Mouse (Mus musculus) midbrain, embryonic 12.5 days (tissue): ENCODE measurements around the gene Trmt61a. TPM values are rescaled to one million over a fixed set of nuclear protein-coding genes. Genes with fewer than 3 reads are reported as not detected.
"Not testable (repeated sequence)": the region's sequence is repeated elsewhere in the genome, so short reads cannot be mapped to it uniquely, and the experiment has no call there.

Experiments
- ATAC-seq: fragments of 200-750 bp; cut with Nextera tagmentation; 2 replicates; pipeline ENCODE4 v1.8.0; 2017; ENCODE audit warnings: low read depth, moderate TSS enrichment, moderate library complexity; ENCODE audit not compliant: low FRiP score
- H3K27ac ChIP-seq: fragments of 300-500 bp; sonication (generic); replicated peaks from 2 replicates; pipeline ENCODE4 v1.5.1; 2016; ENCODE audit warnings: mild to moderate bottlenecking
- H3K27me3 ChIP-seq: fragments of 300-500 bp; sonication (generic); 2 replicates; pipeline ENCODE4 v1.6.1; 2016; ENCODE audit warnings: mild to moderate bottlenecking
- H3K36me3 ChIP-seq: fragments of 300-500 bp; sonication (generic); 2 replicates; pipeline ENCODE4 v1.6.1; 2016
- H3K4me1 ChIP-seq: fragments of 300-500 bp; sonication (generic); 2 replicates; pipeline ENCODE4 v1.6.1; 2016
- H3K4me2 ChIP-seq: fragments of 300-500 bp; sonication (generic); replicated peaks from 2 replicates; pipeline ENCODE4 v1.6.1; 2016; ENCODE audit warnings: mild to moderate bottlenecking, moderate library complexity
- H3K4me3 ChIP-seq: fragments of 300-500 bp; sonication (generic); 2 replicates; pipeline ENCODE4 v1.5.1; 2016; ENCODE audit warnings: mild to moderate bottlenecking
- H3K9ac ChIP-seq: fragments of 300-500 bp; sonication (generic); replicated peaks from 2 replicates; pipeline ENCODE4 v1.6.1; 2016; ENCODE audit warnings: mild to moderate bottlenecking, moderate library complexity
- H3K9me3 ChIP-seq: fragments of 300-500 bp; sonication (generic); 2 replicates; pipeline ENCODE4 v1.6.1; 2016; ENCODE audit warnings: mild to moderate bottlenecking
- WGBS: fragments of 180-500 bp; shearing (Covaris S2); methylation state at CpG from one replicate; pipeline ENCODE4 v1.1.7; 2016; 5-methylcytosine and 5-hydroxymethylcytosine counted together
- polyA plus RNA-seq: library from polyadenylated mRNA; unstranded; fragments of >200 nt; fragmentation: Nextera tagmentation; extraction: Ambion mirVana; gene quantifications from 2 replicates; pipeline ENCODE4 v1.2.1, GENCODE M21; 2016

Gene Trmt61a
- polyA plus RNA-seq, 1 experiment from 2014 or later = 11.8 TPM

DNA sequence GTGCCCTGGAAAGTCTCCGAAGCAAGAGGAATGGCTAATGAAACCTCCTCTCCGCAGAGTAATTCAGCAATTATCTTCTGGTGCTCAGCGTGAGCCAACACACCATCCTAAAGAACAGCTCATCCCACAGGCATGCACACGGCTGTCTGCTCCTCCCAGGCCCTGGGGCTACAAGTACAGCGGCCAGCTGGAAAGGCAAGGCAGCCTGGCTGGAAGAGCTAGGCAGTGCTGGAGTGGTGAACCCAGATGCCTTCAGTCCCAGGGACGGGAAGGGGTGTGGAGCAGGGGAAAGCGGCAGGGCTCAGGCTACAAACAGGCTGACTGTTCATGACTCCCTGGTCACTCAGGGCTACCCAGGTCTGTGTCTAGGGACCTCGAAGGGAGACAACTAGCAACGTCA is 26.7 kb downstream of the Trmt61a start:
- no peak overlapping the region for H3K9ac ChIP-seq
- WGBS = 65% methylated on average over 9 of the region's 9 CpGs
- no peaks in the 10 kb centered on the region for H3K9me3 ChIP-seq
- H3K4me2 ChIP-seq = no peak overlapping the region
- ATAC-seq = no peak
- H3K27ac ChIP-seq = 0 out of 2 replicates have a peak overlapping the region, but pooled peaks have one; percentile 11
- no peak overlapping the region for H3K4me3 ChIP-seq
- no peaks in the 10 kb centered on the region; the same call in 1 of the 2 replicates for H3K4me1 ChIP-seq
- peaks cover 36% of the 10 kb centered on the region for H3K36me3 ChIP-seq
- H3K27me3 ChIP-seq = no peaks in the 10 kb centered on the region

DNA sequence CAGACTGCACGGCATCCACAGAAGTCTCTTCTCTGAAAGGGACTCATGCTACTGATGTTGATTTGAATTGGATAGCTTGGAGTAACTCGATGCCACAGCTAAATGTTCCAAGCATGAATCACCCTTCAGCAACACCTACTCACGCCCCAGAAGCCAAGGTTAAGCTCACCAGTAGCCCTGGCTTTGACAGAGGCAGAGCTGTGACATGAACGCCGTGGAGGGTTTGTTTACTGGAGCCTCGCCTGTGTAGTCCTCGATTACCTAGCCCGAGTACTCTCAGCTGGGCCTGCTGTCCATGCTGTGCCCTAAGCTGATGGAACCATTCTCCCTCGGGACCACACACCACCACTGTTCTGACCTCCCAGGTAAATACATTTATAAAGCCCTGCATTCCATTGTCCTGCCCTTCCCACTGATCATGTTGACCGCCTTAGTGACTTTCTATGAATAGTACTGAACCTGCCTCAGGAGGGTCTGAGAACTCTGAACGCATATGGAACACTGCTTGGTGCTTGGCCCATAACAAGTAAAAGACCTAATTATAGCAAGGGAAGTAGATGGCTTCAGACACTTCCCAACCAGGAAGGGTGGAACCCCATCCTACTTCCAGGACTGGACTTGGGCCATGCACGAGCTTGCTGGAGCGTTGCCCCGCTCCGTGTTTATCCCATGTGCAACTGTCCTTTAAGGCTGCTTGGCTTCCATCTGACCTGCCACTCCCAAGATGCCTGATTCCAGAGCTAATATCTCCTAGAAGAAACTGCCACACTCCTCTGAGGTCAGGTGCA is 27.5 kb downstream of the Trmt61a start:
- no peaks in the 10 kb centered on the region; the same call in 1 of the 2 replicates for H3K4me1 ChIP-seq
- no peak overlapping the region for H3K4me3 ChIP-seq
- peaks cover 43% of the 10 kb centered on the region for H3K36me3 ChIP-seq
- H3K27ac ChIP-seq = no peak overlapping the region
- no peaks in the 10 kb centered on the region for H3K9me3 ChIP-seq
- no peak for ATAC-seq
- no peaks in the 10 kb centered on the region for H3K27me3 ChIP-seq
- 82% methylated on average over 15 of the region's 15 CpGs for WGBS
- no peak overlapping the region for H3K4me2 ChIP-seq
- no peak overlapping the region for H3K9ac ChIP-seq

GRCm38 (mm10) chr12:111708181-111708580 is 30.3 kb downstream of the Trmt61a start:
- 86% methylated on average over 4 of the region's 4 CpGs for WGBS
- H3K27ac ChIP-seq = no peak overlapping the region
- no peak overlapping the region for H3K9ac ChIP-seq
- no peaks in the 10 kb centered on the region for H3K9me3 ChIP-seq
- ATAC-seq = no peak
- peaks cover 52% of the 10 kb centered on the region for H3K36me3 ChIP-seq
- H3K4me2 ChIP-seq = no peak overlapping the region
- no peak overlapping the region for H3K4me3 ChIP-seq
- H3K27me3 ChIP-seq = no peaks in the 10 kb centered on the region
- peaks cover 10% of the 10 kb centered on the region for H3K4me1 ChIP-seq

- Histone ChIP-seq H3K9ac (no peak overlapping the region), H3K4me3 (no peak overlapping the region), H3K4me2 (no peak overlapping the region), H3K9me3 (no peaks in the 10 kb centered on the region), H3K27ac (no peak overlapping the region), H3K36me3 (peaks cover 56% of the 10 kb centered on the region), H3K4me1 (peaks cover 24% of the 10 kb centered on the region), H3K27me3 (no peaks in the 10 kb centered on the region)
- ATAC-seq = no peak
- 94% methylated on average over 10 of the region's 10 CpGs for WGBS
These were observed 32.2 kb downstream of the Trmt61a start for GRCm38 (mm10) chr12:111710091-111710490.

GRCm38 (mm10) chr12:111712476-111712875 is 34.6 kb downstream of the Trmt61a start:
- 0% methylated on average over 33 of the region's 33 CpGs for WGBS

GRCm38 (mm10) chr12:111713004-111713651 is 35.2 kb downstream of the Trmt61a start, which contains the start of the genes Bag5 and Apopt1:
TSS of gene Bag5 (minus strand) at chr12:111713257.
TSS of gene Apopt1 (plus strand) at chr12:111713261.
- ATAC-seq = peak; percentile 95
- WGBS = under 1% methylated on average over 65 of the region's 86 CpGs
- peak within 1 kb of the TSS; percentile 88 for H3K4me2 ChIP-seq
- peaks cover 4% of the 10 kb centered on the region; the same call in 1 of the 2 replicates for H3K9me3 ChIP-seq
- peaks cover 24% of the 10 kb centered on the region for H3K4me1 ChIP-seq
- peak within 1 kb of the TSS; percentile 85 for H3K27ac ChIP-seq
- no peaks in the 10 kb centered on the region for H3K27me3 ChIP-seq
- H3K4me3 ChIP-seq = peak within 1 kb of the TSS; percentile 100
- H3K9ac ChIP-seq = peak within 1 kb of the TSS; percentile 97
- peaks cover 45% of the 10 kb centered on the region for H3K36me3 ChIP-seq

More at GRCm38 (mm10) chr12:111712476-111712875, 34.6 kb downstream of the Trmt61a start:
- Histone ChIP-seq H3K9me3 (peaks cover 4% of the 10 kb centered on the region; the same call in 1 of the 2 replicates), H3K4me2 (peak overlapping the region; percentile 88), H3K27ac (peak overlapping the region; percentile 85), H3K4me3 (peak overlapping the region; percentile 100), H3K27me3 (no peaks in the 10 kb centered on the region), H3K4me1 (peaks cover 24% of the 10 kb centered on the region), H3K9ac (peak overlapping the region; percentile 97), H3K36me3 (peaks cover 51% of the 10 kb centered on the region)
- no peak; the same call in 1 of the 2 replicates for ATAC-seq

- H3K4me2 ChIP-seq = peak overlapping the region; percentile 88
- not testable (repeated sequence) for H3K27me3 ChIP-seq, H3K27ac ChIP-seq, H3K9me3 ChIP-seq, ATAC-seq
- H3K4me1 ChIP-seq = peaks cover 30% of the 10 kb centered on the region
- H3K4me3 ChIP-seq = peak overlapping the region; percentile 100
- peak overlapping the region; percentile 97; the same call in 1 of the 2 replicates for H3K9ac ChIP-seq
- 77% methylated on average over 6 of the region's 6 CpGs for WGBS
- peaks cover 39% of the 10 kb centered on the region for H3K36me3 ChIP-seq
These were observed 36.0 kb downstream of the Trmt61a start for GRCm38 (mm10) chr12:111713880-111714279.

- H3K27ac ChIP-seq = no peak overlapping the region
- no peaks in the 10 kb centered on the region for H3K27me3 ChIP-seq
- no peak overlapping the region for H3K4me2 ChIP-seq
- H3K4me1 ChIP-seq = peaks cover 32% of the 10 kb centered on the region
- ATAC-seq = no peak
- peaks cover 4% of the 10 kb centered on the region; the same call in 1 of the 2 replicates for H3K9me3 ChIP-seq
- over 99% methylated on average over 7 of the region's 7 CpGs for WGBS
- H3K36me3 ChIP-seq = peaks cover 15% of the 10 kb centered on the region; the same call in 1 of the 2 replicates
- no peak overlapping the region for H3K9ac ChIP-seq
- no peak overlapping the region for H3K4me3 ChIP-seq
These were observed 38.6 kb downstream of the Trmt61a start for GRCm38 (mm10) chr12:111716505-111716904.

DNA sequence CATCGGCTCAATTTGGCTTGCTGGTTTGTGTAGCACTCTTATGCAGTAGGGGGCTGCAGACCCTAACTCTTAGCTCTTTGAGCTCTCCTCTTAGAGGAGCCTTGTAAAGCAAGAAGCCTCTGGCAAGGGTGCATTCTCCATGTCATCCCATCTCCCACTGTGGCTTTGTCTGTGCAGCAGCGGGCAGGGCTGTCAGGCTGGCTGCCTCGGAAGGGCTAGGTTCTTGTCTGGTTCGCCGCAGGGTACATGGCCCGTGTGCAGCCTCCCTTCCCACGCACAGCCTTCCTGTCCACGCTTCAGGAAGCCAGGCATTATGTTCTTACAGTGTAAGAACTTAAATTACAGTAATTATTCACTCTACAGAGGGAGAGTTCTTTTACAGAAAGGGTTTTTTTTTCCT is 40.8 kb downstream of the Trmt61a start:
- Histone ChIP-seq H3K9me3 (peaks cover 4% of the 10 kb centered on the region; the same call in 1 of the 2 replicates), H3K4me3 (no peak overlapping the region), H3K36me3 (peaks cover 22% of the 10 kb centered on the region; the same call in 1 of the 2 replicates), H3K9ac (no peak overlapping the region), H3K4me1 (peaks cover 23% of the 10 kb centered on the region), H3K27me3 (no peaks in the 10 kb centered on the region), H3K27ac (peak overlapping the region; percentile 22; the same call in 1 of the 2 replicates), H3K4me2 (no peak overlapping the region)
- WGBS = 38% methylated on average over 8 of the region's 8 CpGs
- no peak for ATAC-seq

DNA sequence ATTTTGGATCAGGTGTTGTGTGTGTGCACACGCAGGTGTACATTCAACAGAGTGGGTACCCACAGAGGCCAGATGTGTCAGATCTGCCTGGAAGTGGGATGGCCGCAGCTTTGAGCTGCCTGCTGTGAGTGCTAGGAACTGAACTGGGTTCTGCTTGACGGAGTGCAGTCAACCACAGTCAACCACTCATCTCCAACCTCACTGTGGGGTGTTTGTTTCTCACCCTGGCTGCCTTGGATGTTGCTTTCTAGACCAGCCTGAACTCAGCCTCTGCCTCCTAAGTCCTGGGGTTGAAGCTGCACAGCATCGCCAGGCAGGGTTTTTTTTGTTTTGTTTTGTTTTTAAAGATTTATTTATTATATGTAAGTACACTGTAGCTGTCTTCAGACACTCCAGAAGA is 42.3 kb downstream of the Trmt61a start:
- peaks cover 4% of the 10 kb centered on the region; the same call in 1 of the 2 replicates for H3K9me3 ChIP-seq
- no peak for ATAC-seq
- peaks cover 30% of the 10 kb centered on the region for H3K36me3 ChIP-seq
- no peak overlapping the region for H3K27ac ChIP-seq
- peaks cover 19% of the 10 kb centered on the region for H3K4me1 ChIP-seq
- no peaks in the 10 kb centered on the region for H3K27me3 ChIP-seq
- H3K4me3 ChIP-seq = no peak overlapping the region
- WGBS = 76% methylated on average over 4 of the region's 4 CpGs
- H3K4me2 ChIP-seq = no peak overlapping the region
- H3K9ac ChIP-seq = no peak overlapping the region

DNA sequence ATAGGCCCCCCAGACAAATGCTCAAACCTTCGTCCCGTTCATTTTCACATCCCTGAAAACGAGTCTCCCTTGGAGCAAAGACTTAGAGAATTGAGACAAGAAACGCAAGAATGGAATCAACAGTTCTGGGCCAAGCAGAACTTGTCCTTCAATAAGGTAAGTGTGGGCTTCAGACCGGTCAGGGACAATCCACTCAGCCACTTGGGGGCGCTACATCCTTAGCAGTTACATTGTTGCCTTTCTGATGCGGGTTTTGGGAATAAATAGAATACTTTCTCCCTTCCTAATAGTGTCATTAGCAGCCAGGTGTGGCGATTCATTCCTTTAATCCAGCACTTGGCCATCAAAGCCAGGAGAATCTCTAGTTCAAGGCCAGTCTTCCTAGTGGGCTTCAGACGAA is 44.7 kb downstream of the Trmt61a start:
- Histone ChIP-seq H3K9ac (no peak overlapping the region), H3K36me3 (peaks cover 28% of the 10 kb centered on the region), H3K27ac (no peak overlapping the region), H3K4me3 (no peak overlapping the region), H3K4me1 (peaks cover 19% of the 10 kb centered on the region), H3K4me2 (no peak overlapping the region), H3K9me3 (no peaks in the 10 kb centered on the region), H3K27me3 (no peaks in the 10 kb centered on the region)
- ATAC-seq = no peak
- WGBS = 76% methylated on average over 9 of the region's 9 CpGs
